Comparison of ENCODE assay signal across 8 mouse cellular contexts in genomic region chrX:73798502-73798901, GRCm38 (mm10). TPM values are rescaled to one million over a fixed set of nuclear protein-coding genes. Genes with fewer than 3 reads are reported as not detected.
DNase-seq lines count a peak whose midpoint lies in the region; ATAC-seq and TF ChIP-seq lines count a peak whose summit lies in the region.

No protein-coding gene starts in this region.

- H3K9ac ChIP-seq in intestine, embryonic 15.5 days = no peak overlapping the region
- H3K9ac ChIP-seq in midbrain, postnatal 0 days (replicated peaks; ENCODE audit: low read length, poor library complexity, severe bottlenecking) = no peak overlapping the region

- peak; percentile 96 for ATAC-seq in common myeloid progenitor, adult 5-6 weeks (replicated peaks; ENCODE audit: low read depth, poor library complexity, severe bottlenecking)
- ATAC-seq in intestine, embryonic 15.5 days = peak; percentile 86
- peak; percentile 70 for ATAC-seq in midbrain, postnatal 0 days (ENCODE audit: low FRiP score)

- H3K27ac ChIP-seq in intestine, embryonic 15.5 days = no peak overlapping the region
- no peak overlapping the region for H3K27ac ChIP-seq in midbrain, postnatal 0 days (ENCODE audit: low read depth, low read length)

- TF ChIP-seq CTCF in midbrain, postnatal 0 days (IDR thresholded peaks at IDR 0.05) = peak; percentile 75

- no peak overlapping the region for H3K4me3 ChIP-seq in intestine, embryonic 15.5 days (replicated peaks)
- no peak overlapping the region for H3K4me3 ChIP-seq in midbrain, postnatal 0 days (ENCODE audit: low read depth, low read length)

- H3K9me3 ChIP-seq in intestine, embryonic 15.5 days = no peaks in the 10 kb centered on the region
- no peaks in the 10 kb centered on the region for H3K9me3 ChIP-seq in midbrain, postnatal 0 days (ENCODE audit: low read length)

- WGBS in intestine, embryonic 15.5 days = 38% methylated on average over 9 of the region's 9 CpGs
- WGBS in midbrain, postnatal 0 days = 25% methylated on average over 9 of the region's 9 CpGs

- no peaks in the 10 kb centered on the region for H3K27me3 ChIP-seq in intestine, embryonic 15.5 days (replicated peaks)
- no peaks in the 10 kb centered on the region for H3K27me3 ChIP-seq in midbrain, postnatal 0 days (ENCODE audit: insufficient read depth, low read length)

- H3K4me1 ChIP-seq in intestine, embryonic 15.5 days (replicated peaks) = no peaks in the 10 kb centered on the region
- H3K4me1 ChIP-seq in midbrain, postnatal 0 days (ENCODE audit: insufficient read depth, low read length) = no peaks in the 10 kb centered on the region

- no peak overlapping the region for H3K4me2 ChIP-seq in intestine, embryonic 15.5 days (replicated peaks)
- H3K4me2 ChIP-seq in midbrain, postnatal 0 days (ENCODE audit: low read depth, low read length, poor library complexity, severe bottlenecking) = no peak overlapping the region

- peak; percentile 65 for DNase-seq in 3134 (ENCODE audit: extremely low read depth, insufficient read length, low spot score)
- DNase-seq in ZHBTc4 (ENCODE audit: low read depth, low spot score) = peak; percentile 87
- DNase-seq in gastrocnemius, postnatal 25 days = peak; percentile 61
- DNase-seq in liver = peak; percentile 70
- DNase-seq in midbrain, postnatal 0 days (ENCODE audit: low spot score) = peak; percentile 54
- peak; percentile 72 to 87 for DNase-seq in spleen, postnatal 4 days (ENCODE audit: low spot score in 2 of 2)

- no peaks in the 10 kb centered on the region for H3K36me3 ChIP-seq in intestine, embryonic 15.5 days
- no peaks in the 10 kb centered on the region for H3K36me3 ChIP-seq in midbrain, postnatal 0 days (ENCODE audit: insufficient read depth, low read length)

RNA-seq across cellular contexts. Expression of gene Ssr4, which starts 11.7 kb away (rescaled TPM):
- total RNA-seq in common myeloid progenitor, adult 5-6 weeks (2017) = 150 and 166 TPM in 2 replicates
- total RNA-seq in gastrocnemius, postnatal 25 days (2021) = 10 to 100 TPM; 72.3 to 80.8 TPM
- 240 and 287 TPM in 2 replicates for polyA plus RNA-seq in intestine, embryonic 15.5 days (2015; fragmentation: Nextera tagmentation; extraction: Ambion mirVana)
- total RNA-seq in midbrain, postnatal 0 days (2014; rRNA removed) = 99.8 and 115 TPM in 2 replicates
- 166 and 184 TPM in 2 replicates for polyA plus RNA-seq in midbrain, postnatal 0 days (2015; fragmentation: Nextera tagmentation; extraction: Ambion mirVana)

RNA-seq across cellular contexts. Expression of gene Idh3g, which starts 11.8 kb away (rescaled TPM):
- total RNA-seq in common myeloid progenitor, adult 5-6 weeks (2017) = 218 and 225 TPM in 2 replicates
- 100 to 1,000 TPM; 399 to 430 TPM for total RNA-seq in gastrocnemius, postnatal 25 days (2021)
- 217 and 251 TPM in 2 replicates for polyA plus RNA-seq in intestine, embryonic 15.5 days (2015; fragmentation: Nextera tagmentation; extraction: Ambion mirVana)
- 207 and 236 TPM in 2 replicates for total RNA-seq in midbrain, postnatal 0 days (2014; rRNA removed)
- 218 and 245 TPM in 2 replicates for polyA plus RNA-seq in midbrain, postnatal 0 days (2015; fragmentation: Nextera tagmentation; extraction: Ambion mirVana)

RNA-seq across cellular contexts. Expression of gene Srpk3, which starts 24.3 kb away (rescaled TPM):
- total RNA-seq in common myeloid progenitor, adult 5-6 weeks (2017) = not detected in 2 replicates
- 10 to 100 TPM; 39.6 to 60.5 TPM for total RNA-seq in gastrocnemius, postnatal 25 days (2021)
- polyA plus RNA-seq in intestine, embryonic 15.5 days (2015; fragmentation: Nextera tagmentation; extraction: Ambion mirVana) = 1.3 and 2.0 TPM in 2 replicates
- 0.09 and 0.49 TPM in 2 replicates for total RNA-seq in midbrain, postnatal 0 days (2014; rRNA removed)
- polyA plus RNA-seq in midbrain, postnatal 0 days (2015; fragmentation: Nextera tagmentation; extraction: Ambion mirVana) = 2.1 and 2.4 TPM in 2 replicates

RNA-seq across cellular contexts. Expression of gene Pdzd4, which starts 26.3 kb away (rescaled TPM):
- total RNA-seq in common myeloid progenitor, adult 5-6 weeks (2017) = 3.7 and 5.1 TPM in 2 replicates
- total RNA-seq in gastrocnemius, postnatal 25 days (2021) = 1 to 10 TPM; 1.1 to 1.4 TPM
- polyA plus RNA-seq in intestine, embryonic 15.5 days (2015; fragmentation: Nextera tagmentation; extraction: Ambion mirVana) = 0.57 and 0.72 TPM in 2 replicates
- 196 and 242 TPM in 2 replicates for total RNA-seq in midbrain, postnatal 0 days (2014; rRNA removed)
- polyA plus RNA-seq in midbrain, postnatal 0 days (2015; fragmentation: Nextera tagmentation; extraction: Ambion mirVana) = 4.4 and 5.1 TPM in 2 replicates

RNA-seq across cellular contexts. Expression of gene Plxnb3, which starts 41.6 kb away (rescaled TPM):
- 0.34 TPM in 1 of 2 replicates, not detected in the other for total RNA-seq in common myeloid progenitor, adult 5-6 weeks (2017)
- total RNA-seq in gastrocnemius, postnatal 25 days (2021) = under 1 TPM; 0.61 to 0.67 TPM
- polyA plus RNA-seq in intestine, embryonic 15.5 days (2015; fragmentation: Nextera tagmentation; extraction: Ambion mirVana) = 0.38 TPM in 2 replicates
- 1.5 and 4.0 TPM in 2 replicates for total RNA-seq in midbrain, postnatal 0 days (2014; rRNA removed)
- polyA plus RNA-seq in midbrain, postnatal 0 days (2015; fragmentation: Nextera tagmentation; extraction: Ambion mirVana) = 0.58 and 0.61 TPM in 2 replicates

Comparison
In these comparisons a context has a peak if more than half of its experiments do, and no peak if none do; other contexts are left out.
1. RNA of gene Srpk3, which starts 24.3 kb away (total RNA-seq): 39.6 to 60.5 TPM in gastrocnemius, postnatal 25 days; 0.09 to 0.49 TPM in midbrain, postnatal 0 days and not detected in common myeloid progenitor, adult 5-6 weeks; every median in the first group is over 10 times any median in the second.
2. Peak in every context shown above with its lines, with median percentiles within 50 percentile points of each other: DNase-seq and ATAC-seq.